Mouse (Mus musculus) intestine, embryonic 14.5 days (tissue): Measurements from ENCODE around the gene Vmn1r207-ps. TPM values are rescaled to one million over a fixed set of nuclear protein-coding genes. Genes with fewer than 3 reads are reported as not detected.
"Not testable (repeated sequence)": the region's sequence is repeated elsewhere in the genome, so short reads cannot be mapped to it uniquely, and the experiment has no call there.

ENCODE experiments used
- ATAC-seq: fragments of 200-750 bp; cut with Nextera tagmentation; replicated peaks from 2 replicates; pipeline ENCODE4 v1.8.0; 2017; ENCODE audit warnings: low read depth, moderate number of reproducible peaks, moderate TSS enrichment, moderate library complexity; ENCODE audit not compliant: low FRiP score, low TSS enrichment
- DNase-seq: peaks from one replicate; pipeline ENCODE4 v3.0.0-alpha.2; 2018; ENCODE audit warnings: low spot score
- H3K27ac ChIP-seq: fragments of 300-500 bp; sonication (generic); 2 replicates; pipeline ENCODE4 v1.5.1; 2014; ENCODE audit warnings: low read depth, mild to moderate bottlenecking, control low read depth
- H3K27me3 ChIP-seq: fragments of 300-500 bp; sonication (generic); replicated peaks from 2 replicates; pipeline ENCODE4 v1.6.1; 2014; ENCODE audit warnings: low read length, control low read depth; ENCODE audit not compliant: control insufficient read depth, insufficient read depth
- H3K36me3 ChIP-seq: fragments of 300-500 bp; sonication (generic); 2 replicates; pipeline ENCODE4 v1.6.1; 2014; ENCODE audit warnings: low read length, control low read depth; ENCODE audit not compliant: control insufficient read depth, insufficient read depth
- H3K4me1 ChIP-seq: fragments of 300-500 bp; sonication (generic); replicated peaks from 2 replicates; pipeline ENCODE4 v1.6.1; 2014; ENCODE audit warnings: low read length, control low read depth, mixed read lengths; ENCODE audit not compliant: control insufficient read depth, insufficient read depth
- H3K4me2 ChIP-seq: fragments of 300-500 bp; sonication (generic); 2 replicates; pipeline ENCODE4 v1.6.1; 2014; ENCODE audit warnings: low read length
- H3K4me3 ChIP-seq: fragments of 300-500 bp; sonication (generic); 2 replicates; pipeline ENCODE4 v1.5.1; 2014; ENCODE audit warnings: low read depth, low read length, control low read depth, mixed read lengths
- H3K9ac ChIP-seq: fragments of 300-500 bp; sonication (generic); 2 replicates; pipeline ENCODE4 v1.6.1; 2014; ENCODE audit warnings: mild to moderate bottlenecking, low read length
- H3K9me3 ChIP-seq: fragments of 300-500 bp; sonication (generic); 2 replicates; pipeline ENCODE4 v1.6.1; 2016; ENCODE audit warnings: low read length, control low read depth; ENCODE audit not compliant: control insufficient read depth
- WGBS: fragments of 180-500 bp; shearing (Covaris S2); extraction: QIAGEN DNeasy Blood & Tissue Kit; methylation state at CpG from one replicate; pipeline ENCODE4 v1.1.7; 2014; 5-methylcytosine and 5-hydroxymethylcytosine counted together
- polyA plus RNA-seq: library from polyadenylated mRNA; unstranded; fragments of >200 nt; fragmentation: Nextera tagmentation; extraction: Ambion mirVana; gene quantifications from 2 replicates; pipeline ENCODE4 v1.2.1, GENCODE M21; 2014

Vmn1r207-ps gene
- polyA plus RNA-seq, result not detected in 2 replicates

- H3K4me2 ChIP-seq, result not testable (repeated sequence)
Observed at GRCm38 (mm10) chr13:22729529-22729928, at the start of gene Vmn1r207-ps. Vmn1r207-ps (minus strand) TSS chr13:22729629.

GRCm38 (mm10) chr13:22777300-22777699 lies 47.9 kb upstream of the Vmn1r207-ps start, which contains the start of gene Vmn1r208:
Vmn1r208 (minus strand) TSS chr13:22777400.
- not testable (repeated sequence) for H3K4me3 ChIP-seq, DNase-seq, ATAC-seq, H3K9me3 ChIP-seq, H3K27ac ChIP-seq, H3K4me2 ChIP-seq, H3K9ac ChIP-seq, H3K27me3 ChIP-seq, H3K4me1 ChIP-seq, H3K36me3 ChIP-seq
- WGBS, result no CpG with 5 or more reads among the region's 7 CpGs

More at GRCm38 (mm10) chr13:22729529-22729928, at the start of gene Vmn1r207-ps:
- not testable (repeated sequence) for H3K4me3 ChIP-seq, H3K4me1 ChIP-seq, H3K27me3 ChIP-seq, H3K9ac ChIP-seq, H3K27ac ChIP-seq, H3K36me3 ChIP-seq, ATAC-seq, H3K9me3 ChIP-seq, DNase-seq

- ATAC-seq, H3K9me3 ChIP-seq, H3K4me3 ChIP-seq, H3K4me1 ChIP-seq, H3K27me3 ChIP-seq, DNase-seq, H3K4me2 ChIP-seq, H3K27ac ChIP-seq, H3K9ac ChIP-seq, H3K36me3 ChIP-seq: not testable (repeated sequence)
- 83% methylated on average over 1 of the region's 2 CpGs for WGBS
Observed at GRCm38 (mm10) chr13:22771592-22771991, 42.2 kb upstream of the Vmn1r207-ps start.

GRCm38 (mm10) chr13:22747524-22747923 lies 18.1 kb upstream of the Vmn1r207-ps start:
- no peaks in the 10 kb centered on the region for H3K27me3 ChIP-seq
- H3K4me2 ChIP-seq, result no peak overlapping the region
- no peak overlapping the region for H3K9ac ChIP-seq
- H3K4me1 ChIP-seq, result no peaks in the 10 kb centered on the region
- H3K9me3 ChIP-seq, result no peaks in the 10 kb centered on the region
- no peak for DNase-seq
- ATAC-seq, result no peak
- H3K36me3 ChIP-seq, result no peaks in the 10 kb centered on the region
- no peak overlapping the region for H3K27ac ChIP-seq
- H3K4me3 ChIP-seq, result no peak overlapping the region

GRCm38 (mm10) chr13:22706947-22707346 lies 22.5 kb downstream of the Vmn1r207-ps start:
- not testable (repeated sequence) for H3K36me3 ChIP-seq, DNase-seq, H3K27ac ChIP-seq, H3K9me3 ChIP-seq, H3K4me2 ChIP-seq, ATAC-seq, H3K4me3 ChIP-seq, H3K9ac ChIP-seq, H3K4me1 ChIP-seq, H3K27me3 ChIP-seq

GRCm38 (mm10) chr13:22702951-22703350 lies 26.5 kb downstream of the Vmn1r207-ps start:
- H3K27me3 ChIP-seq, DNase-seq, H3K4me3 ChIP-seq, ATAC-seq, H3K9ac ChIP-seq, H3K4me2 ChIP-seq, H3K36me3 ChIP-seq, H3K4me1 ChIP-seq, H3K9me3 ChIP-seq, H3K27ac ChIP-seq: not testable (repeated sequence)
- 38% methylated on average over 2 of the region's 2 CpGs for WGBS

Other genes with a start within 250 kb of the Vmn1r207-ps start
- not detected in 2 replicates for gene Vmn1r202, start 224.2 kb downstream of the Vmn1r207-ps start, polyA plus RNA-seq
- gene Vmn1r203, start 211.5 kb downstream of the Vmn1r207-ps start, polyA plus RNA-seq, result not detected in 2 replicates
- gene Vmn1r204, start 176.4 kb downstream of the Vmn1r207-ps start, polyA plus RNA-seq, result not detected in 2 replicates
- not detected in 2 replicates for gene Vmn1r205, start 136.6 kb downstream of the Vmn1r207-ps start, polyA plus RNA-seq
- not detected in 2 replicates for gene Vmn1r206, start 105.4 kb downstream of the Vmn1r207-ps start, polyA plus RNA-seq
- not detected in 2 replicates for gene Vmn1r208, start 47.8 kb upstream of the Vmn1r207-ps start, polyA plus RNA-seq
- not detected in 2 replicates for gene Vmn1r209, start 80.1 kb upstream of the Vmn1r207-ps start, polyA plus RNA-seq
- not detected in 2 replicates for gene Vmn1r210, start 101.7 kb upstream of the Vmn1r207-ps start, polyA plus RNA-seq
- gene Vmn1r211, start 127.9 kb upstream of the Vmn1r207-ps start, polyA plus RNA-seq, result not detected in 2 replicates
- not detected in 2 replicates for gene Vmn1r212, start 154.6 kb upstream of the Vmn1r207-ps start, polyA plus RNA-seq